Mouse (Mus musculus) spleen, adult 2 months (tissue): ENCODE data around the gene Gm45233.

Experiments used
- CTCF ChIP-seq: fragments of 200-500 bp; IDR thresholded peaks from 2 replicates; pipeline ENCODE4 v1.5.1; 2011; ENCODE audit warnings: mild to moderate bottlenecking, inconsistent platforms; ENCODE audit not compliant: insufficient read depth, insufficient read length, insufficient replicate concordance; ENCODE audit errors: extremely low read depth
- POLR2A ChIP-seq: fragments of 200-500 bp; IDR thresholded peaks from 2 replicates; pipeline ENCODE4 v1.6.1; 2011; ENCODE audit warnings: low read depth, low read length, inconsistent platforms

- TF ChIP-seq POLR2A (no peak), CTCF (no peak)
These were observed 10.4 kb downstream of the Gm45233 start for GRCm38 (mm10) chr7:43454371-43454770.
